Mouse (Mus musculus) liver, postnatal 0 days (tissue): Measurements from ENCODE around the gene Ecpas. TPM values are rescaled to one million over a fixed set of nuclear protein-coding genes. Genes with fewer than 3 reads are reported as not detected.
A peak's percentile ranks its signal among the peaks of the same experiment; 100 is the strongest.

ENCODE experiments used
- ATAC-seq: fragments of 200-750 bp; cut with Nextera tagmentation; 2 replicates; pipeline ENCODE4 v1.8.0; 2017; ENCODE audit warnings: mild to moderate bottlenecking, moderate library complexity
- DNase-seq: peaks from one replicate; pipeline ENCODE4 v3.0.0-alpha.2; 2016
- H3K27ac ChIP-seq: fragments of 300-500 bp; sonication (generic); 2 replicates; pipeline ENCODE4 v1.5.1; 2014; ENCODE audit warnings: antibody characterized with exemption, moderate library complexity, mild to moderate bottlenecking, low read depth
- H3K27me3 ChIP-seq: fragments of 300-500 bp; sonication (generic); 2 replicates; pipeline ENCODE4 v1.6.1; 2014; ENCODE audit warnings: low read length, control low read depth, mixed read lengths; ENCODE audit not compliant: insufficient read depth
- H3K36me3 ChIP-seq: fragments of 300-500 bp; sonication (generic); replicated peaks from 2 replicates; pipeline ENCODE4 v1.6.1; 2014; ENCODE audit warnings: mild to moderate bottlenecking, control low read depth, low read length, moderate library complexity, mixed read lengths; ENCODE audit not compliant: insufficient read depth
- H3K4me1 ChIP-seq: fragments of 300-500 bp; sonication (generic); 2 replicates; pipeline ENCODE4 v1.6.1; 2014; ENCODE audit warnings: antibody characterized with exemption, mild to moderate bottlenecking, control low read depth; ENCODE audit not compliant: insufficient read depth
- H3K4me2 ChIP-seq: fragments of 300-500 bp; sonication (generic); 2 replicates; pipeline ENCODE4 v1.6.1; 2014; ENCODE audit warnings: low read depth, mild to moderate bottlenecking, low read length, moderate library complexity, mixed read lengths
- H3K4me3 ChIP-seq: fragments of 300-500 bp; sonication (generic); 2 replicates; pipeline ENCODE4 v1.5.1; 2014; ENCODE audit warnings: low read depth, low read length
- H3K9ac ChIP-seq: fragments of 300-500 bp; sonication (generic); replicated peaks from 2 replicates; pipeline ENCODE4 v1.6.1; 2014; ENCODE audit warnings: mild to moderate bottlenecking, moderate library complexity
- H3K9me3 ChIP-seq: fragments of 300-500 bp; sonication (generic); 2 replicates; pipeline ENCODE4 v1.6.1; 2016; ENCODE audit warnings: mild to moderate bottlenecking, control low read depth, low read length, mixed read lengths
- CTCF ChIP-seq: sonication (generic); IDR thresholded peaks from 2 replicates; pipeline ENCODE4 v1.5.1; 2016; ENCODE audit warnings: antibody characterized with exemption, low read depth
- EP300 ChIP-seq: IDR thresholded peaks from 2 replicates; pipeline ENCODE4 v1.6.1; 2016; ENCODE audit warnings: antibody characterized with exemption, low read depth, mild to moderate bottlenecking
- WGBS: fragments of 180-500 bp; shearing (Covaris S2); extraction: QIAGEN DNeasy Blood & Tissue Kit; methylation state at CpG from one replicate; pipeline ENCODE4 v1.1.7; 2014; ENCODE audit not compliant: insufficient replicate concordance; 5-methylcytosine and 5-hydroxymethylcytosine counted together
- polyA plus RNA-seq: library from polyadenylated mRNA; unstranded; fragments of >200 nt; fragmentation: Nextera tagmentation; extraction: Ambion mirVana; gene quantifications from 2 replicates; pipeline ENCODE4 v1.2.1, GENCODE M21; 2015

Gene Ecpas
- polyA plus RNA-seq, 1 experiment from 2014 or later: 13.0 TPM

GRCm38 (mm10) chr4:58886778-58887177 is 25.8 kb downstream of the Ecpas start:
- Histone ChIP-seq H3K27me3 (no peaks in the 10 kb centered on the region), H3K27ac (no peak overlapping the region), H3K9me3 (no peaks in the 10 kb centered on the region), H3K4me2 (no peak overlapping the region), H3K36me3 (no peaks in the 10 kb centered on the region; the same call in 1 of the 2 replicates), H3K4me1 (peaks cover 7% of the 10 kb centered on the region), H3K4me3 (no peak overlapping the region), H3K9ac (no peak overlapping the region)
- DNase-seq: no peak
- 66% methylated on average over 3 of the region's 3 CpGs for WGBS
- peak; percentile 37; the same call in 1 of the 2 replicates for ATAC-seq
- TF ChIP-seq CTCF: no peak
- no peak for TF ChIP-seq EP300

GRCm38 (mm10) chr4:58885341-58885740 is 27.2 kb downstream of the Ecpas start:
- ATAC-seq (no peak), DNase-seq (no peak)
- Histone ChIP-seq H3K9me3 (no peaks in the 10 kb centered on the region), H3K4me3 (no peak overlapping the region), H3K9ac (no peak overlapping the region), H3K27me3 (no peaks in the 10 kb centered on the region), H3K4me2 (no peak overlapping the region), H3K27ac (no peak overlapping the region), H3K4me1 (peaks cover 7% of the 10 kb centered on the region), H3K36me3 (no peaks in the 10 kb centered on the region; the same call in 1 of the 2 replicates)
- TF ChIP-seq EP300 (no peak), CTCF (no peak)
- 80% methylated on average over 5 of the region's 5 CpGs for WGBS

- H3K9me3 ChIP-seq: no peaks in the 10 kb centered on the region
- no peak for ATAC-seq
- WGBS: 81% methylated on average over 2 of the region's 2 CpGs
Measured at GRCm38 (mm10) chr4:58883841-58884240, 28.7 kb downstream of the Ecpas start.

GRCm38 (mm10) chr4:58874373-58874772 is 38.2 kb downstream of the Ecpas start:
- Histone ChIP-seq H3K4me3 (no peak overlapping the region), H3K4me2 (no peak overlapping the region), H3K9ac (no peak overlapping the region), H3K36me3 (peaks cover 32% of the 10 kb centered on the region), H3K27ac (no peak overlapping the region), H3K4me1 (no peaks in the 10 kb centered on the region), H3K27me3 (no peaks in the 10 kb centered on the region), H3K9me3 (no peaks in the 10 kb centered on the region)
- WGBS: 68% methylated on average over 4 of the region's 4 CpGs
- no peak for DNase-seq
- TF ChIP-seq EP300: no peak
- TF ChIP-seq CTCF: no peak
- ATAC-seq: no peak

More at GRCm38 (mm10) chr4:58883841-58884240, 28.7 kb downstream of the Ecpas start:
- DNase-seq: no peak
- no peak overlapping the region for H3K4me2 ChIP-seq
- H3K9ac ChIP-seq: no peak overlapping the region
- peaks cover 7% of the 10 kb centered on the region for H3K4me1 ChIP-seq
- no peak overlapping the region for H3K27ac ChIP-seq
- peaks cover 1% of the 10 kb centered on the region; the same call in 1 of the 2 replicates for H3K36me3 ChIP-seq
- H3K27me3 ChIP-seq: no peaks in the 10 kb centered on the region
- no peak for TF ChIP-seq CTCF
- no peak for TF ChIP-seq EP300
- H3K4me3 ChIP-seq: no peak overlapping the region

GRCm38 (mm10) chr4:58867242-58867641 is 45.3 kb downstream of the Ecpas start:
- TF ChIP-seq EP300 (no peak), CTCF (no peak)
- Histone ChIP-seq H3K27me3 (no peaks in the 10 kb centered on the region), H3K9ac (no peak overlapping the region), H3K4me1 (no peaks in the 10 kb centered on the region), H3K9me3 (no peaks in the 10 kb centered on the region), H3K4me2 (no peak overlapping the region), H3K4me3 (no peak overlapping the region), H3K36me3 (peaks cover 23% of the 10 kb centered on the region), H3K27ac (no peak overlapping the region)
- ATAC-seq: no peak
- WGBS: 85% methylated on average over 6 of the region's 6 CpGs
- DNase-seq: no peak

GRCm38 (mm10) chr4:58832908-58833307 is 79.6 kb downstream of the Ecpas start:
- no peaks in the 10 kb centered on the region for H3K4me1 ChIP-seq
- H3K36me3 ChIP-seq: peaks cover 53% of the 10 kb centered on the region
- TF ChIP-seq CTCF (no peak), EP300 (peak; percentile 58)
- no peak for DNase-seq
- no peak for ATAC-seq
- no peaks in the 10 kb centered on the region for H3K27me3 ChIP-seq
- H3K4me2 ChIP-seq: no peak overlapping the region
- WGBS: 47% methylated on average over 3 of the region's 3 CpGs
- H3K9me3 ChIP-seq: no peaks in the 10 kb centered on the region
- H3K9ac ChIP-seq: no peak overlapping the region
- H3K4me3 ChIP-seq: no peak overlapping the region
- H3K27ac ChIP-seq: no peak overlapping the region

- Histone ChIP-seq H3K27ac (no peak overlapping the region), H3K4me2 (no peak overlapping the region), H3K9me3 (no peaks in the 10 kb centered on the region), H3K4me3 (no peak overlapping the region), H3K9ac (no peak overlapping the region), H3K4me1 (no peaks in the 10 kb centered on the region), H3K36me3 (peaks cover 59% of the 10 kb centered on the region), H3K27me3 (no peaks in the 10 kb centered on the region)
- TF ChIP-seq EP300 (no peak), CTCF (no peak)
- 87% methylated on average over 4 of the region's 4 CpGs for WGBS
- ATAC-seq (no peak), DNase-seq (no peak)
Measured at GRCm38 (mm10) chr4:58825921-58826320, 86.6 kb downstream of the Ecpas start.
